Mouse (Mus musculus): ENCODE results near the gene Clint1. TPM values are rescaled to one million over a fixed set of nuclear protein-coding genes. Genes with fewer than 3 reads are reported as not detected.

The Clint1 gene
- total RNA-seq, 1 experiment from 2014 or later = 119 TPM

DNA sequence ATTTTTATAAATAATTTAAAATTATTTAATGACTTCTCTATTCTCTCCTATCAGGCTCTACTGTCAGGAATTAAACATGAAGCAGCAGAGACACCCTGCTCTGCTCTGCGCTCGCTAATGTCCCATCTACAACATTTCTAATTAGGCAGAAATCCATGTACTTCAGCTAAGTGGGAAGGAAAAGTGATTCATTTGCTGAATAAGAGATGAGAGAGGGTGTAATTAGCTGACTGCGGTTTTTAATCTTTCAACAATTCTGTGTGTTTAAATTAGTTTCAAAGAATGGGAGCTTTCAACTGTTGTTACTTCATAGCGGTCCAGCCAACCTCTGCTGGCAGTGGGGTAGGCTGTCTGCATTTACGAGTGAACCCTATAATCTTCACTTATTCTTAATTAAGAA lies 58.9 kb downstream of the Clint1 start:
- ATAC-seq (ENCODE audit: extremely low read depth, insufficient number of reproducible peaks, low FRiP score, poor library complexity, severe bottlenecking) = no peak

DNA sequence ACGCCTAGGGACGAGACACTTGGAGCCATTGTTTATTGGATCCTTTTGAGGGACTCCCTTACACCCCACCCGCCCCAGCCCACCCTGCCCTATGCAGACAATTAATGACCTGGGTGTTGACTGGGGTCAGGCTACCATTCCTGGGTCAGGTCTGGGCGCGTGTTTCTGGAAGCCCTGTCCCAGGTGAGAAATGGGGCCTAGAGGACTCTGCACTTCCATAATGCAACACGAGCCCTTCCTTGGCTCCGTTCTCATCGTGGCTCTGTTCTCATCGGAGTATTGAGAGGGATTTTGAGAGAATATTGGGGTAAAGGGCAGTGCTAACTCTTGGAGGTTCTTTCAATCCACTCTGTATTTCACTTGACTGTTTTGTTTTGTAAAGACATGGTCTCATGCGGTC lies 64.3 kb downstream of the Clint1 start:
- ATAC-seq (ENCODE audit: extremely low read depth, insufficient number of reproducible peaks, low FRiP score, poor library complexity, severe bottlenecking) = no peak

DNA sequence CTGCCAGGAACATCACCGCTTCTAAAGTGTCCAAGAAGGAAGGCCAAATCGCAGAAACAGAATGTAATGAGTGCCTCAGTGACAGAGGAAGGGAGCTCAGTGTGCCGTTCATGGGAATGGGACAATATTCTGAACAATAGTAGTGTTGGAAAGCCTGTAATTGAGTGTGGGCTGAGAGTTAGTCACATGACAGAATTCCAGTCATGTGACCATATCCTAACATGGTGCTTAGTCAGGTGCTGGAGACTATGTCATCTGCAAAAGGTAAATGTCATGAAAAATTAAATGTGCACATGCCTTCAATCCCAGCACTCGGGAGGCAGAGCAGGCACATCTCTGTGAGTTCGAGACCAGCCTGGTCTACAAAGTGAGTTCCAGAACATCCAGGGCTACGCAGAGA lies 66.2 kb downstream of the Clint1 start:
- ATAC-seq (ENCODE audit: extremely low read depth, insufficient number of reproducible peaks, low FRiP score, poor library complexity, severe bottlenecking) = no peak

DNA sequence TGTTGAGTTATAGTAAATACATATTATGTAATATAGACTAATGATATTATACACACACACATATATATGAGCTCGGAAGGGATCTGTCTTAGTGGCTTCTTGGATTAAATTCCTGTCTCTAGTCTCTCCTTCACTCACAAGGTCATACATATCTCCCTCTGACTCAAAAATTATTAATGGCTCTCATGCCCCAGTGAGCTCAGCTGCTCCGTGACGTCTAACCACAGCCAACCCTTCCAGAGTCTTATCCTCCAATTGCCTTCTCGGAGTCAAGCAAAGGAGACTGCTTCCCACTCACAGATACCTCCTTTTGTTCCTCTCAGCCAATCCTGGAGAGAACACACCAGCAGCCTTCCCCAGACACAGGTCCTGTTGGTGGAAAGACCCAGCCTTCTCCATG lies 67.0 kb downstream of the Clint1 start:
- ATAC-seq (ENCODE audit: extremely low read depth, insufficient number of reproducible peaks, low FRiP score, poor library complexity, severe bottlenecking) = no peak

DNA sequence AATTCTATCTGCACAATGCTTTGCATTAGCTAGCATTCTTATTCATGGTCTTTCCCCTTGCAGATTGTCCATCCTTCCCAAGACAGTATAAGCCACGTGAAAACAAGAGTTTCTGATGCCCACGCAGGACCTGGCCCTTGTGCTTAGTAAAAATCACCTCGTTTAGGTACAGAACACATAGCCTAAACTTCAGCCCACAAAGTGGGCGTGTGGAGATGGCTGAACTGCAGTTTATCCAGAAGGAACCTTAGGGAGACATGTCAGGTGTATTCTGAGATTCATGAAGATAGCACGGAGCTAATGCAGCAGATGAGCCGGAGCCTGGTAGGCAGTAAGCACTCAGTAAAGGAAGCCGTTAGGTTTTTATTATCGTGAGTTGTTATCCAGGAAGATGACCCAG lies 69.2 kb downstream of the Clint1 start:
- no peak for ATAC-seq (ENCODE audit: extremely low read depth, insufficient number of reproducible peaks, low FRiP score, poor library complexity, severe bottlenecking)

DNA sequence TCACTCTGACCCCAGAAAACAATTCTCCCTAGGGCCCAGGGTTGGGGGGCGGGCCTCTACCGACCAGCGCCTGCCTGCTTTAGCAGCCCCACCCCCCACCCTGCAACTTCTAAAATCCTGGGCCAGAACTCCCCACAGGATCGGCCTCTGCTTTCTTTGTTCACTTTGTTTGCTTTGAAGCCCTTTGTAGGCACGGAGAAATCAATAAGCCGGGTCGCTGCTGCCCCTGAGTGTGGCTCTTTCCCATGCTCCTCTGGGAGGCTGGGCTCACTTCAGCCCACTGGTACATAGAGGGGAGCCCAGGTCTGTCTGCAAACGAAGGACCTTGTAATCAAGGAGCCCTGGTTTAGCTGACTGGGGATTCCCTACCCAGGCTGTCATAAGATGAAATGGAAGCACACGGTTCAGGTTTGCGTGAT lies 69.6 kb downstream of the Clint1 start:
- no peak for ATAC-seq (ENCODE audit: extremely low read depth, insufficient number of reproducible peaks, low FRiP score, poor library complexity, severe bottlenecking)

DNA sequence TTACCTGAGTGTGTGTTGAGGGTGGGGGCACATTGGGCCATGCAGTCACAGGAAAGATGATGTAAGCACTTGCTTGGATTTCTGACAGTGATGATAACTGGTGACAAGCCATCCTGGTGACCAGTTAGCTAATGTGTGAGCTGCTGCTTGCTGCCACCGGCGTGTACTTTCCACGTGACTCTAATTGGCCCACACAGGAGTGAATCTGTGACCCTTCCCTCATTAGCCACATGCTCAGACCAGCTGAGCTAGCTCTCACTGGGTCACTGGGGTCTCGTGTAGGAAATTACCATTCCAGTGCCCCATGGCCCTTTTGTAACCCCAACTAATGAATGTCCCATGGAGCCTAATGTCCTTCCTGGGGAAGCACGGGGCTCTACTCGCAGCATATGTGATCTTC lies 73.6 kb downstream of the Clint1 start:
- no peak for ATAC-seq (ENCODE audit: extremely low read depth, insufficient number of reproducible peaks, low FRiP score, poor library complexity, severe bottlenecking)

DNA sequence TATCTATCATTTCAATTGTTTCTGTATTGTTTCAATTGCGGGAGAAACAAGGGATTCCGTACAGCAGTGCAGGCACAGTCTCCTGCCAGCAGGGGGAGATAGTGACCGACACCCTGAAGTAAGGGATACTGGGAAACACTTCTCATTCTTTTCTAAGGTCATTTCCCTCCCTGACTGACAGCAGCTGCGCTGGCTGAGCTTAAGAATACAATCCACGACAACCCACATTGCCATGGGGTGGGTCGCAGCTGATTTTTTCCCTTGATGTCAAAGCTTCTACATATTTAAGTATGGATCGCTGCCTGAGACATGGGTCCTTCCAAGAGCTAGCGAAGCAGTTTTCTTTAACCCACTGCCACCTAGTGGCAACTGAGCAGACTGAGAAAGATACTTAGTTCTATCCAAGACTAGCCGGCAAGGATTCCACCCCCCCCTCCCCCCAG lies 74.8 kb downstream of the Clint1 start:
- ATAC-seq (ENCODE audit: extremely low read depth, insufficient number of reproducible peaks, low FRiP score, poor library complexity, severe bottlenecking) = peak; percentile 75

DNA sequence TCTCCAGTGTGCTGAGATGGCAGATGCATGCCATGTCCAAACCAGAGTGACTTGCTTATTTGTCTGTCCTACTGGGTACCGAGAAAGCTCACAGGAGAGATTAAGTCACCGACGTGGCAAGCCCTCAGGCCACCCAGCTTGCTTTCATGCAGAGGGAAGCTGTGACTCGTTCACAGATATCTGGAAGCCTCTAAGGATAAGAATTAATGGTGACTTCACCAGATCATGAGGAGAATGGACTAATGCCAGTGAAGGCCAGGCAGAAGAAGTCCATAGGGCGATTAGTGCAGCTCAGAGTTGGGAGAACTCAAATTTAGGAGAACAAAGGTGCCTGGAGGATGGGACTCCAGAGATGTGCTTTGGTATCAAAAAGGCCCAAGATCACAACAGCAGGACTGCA lies 75.6 kb downstream of the Clint1 start:
- no peak for ATAC-seq (ENCODE audit: extremely low read depth, insufficient number of reproducible peaks, low FRiP score, poor library complexity, severe bottlenecking)

DNA sequence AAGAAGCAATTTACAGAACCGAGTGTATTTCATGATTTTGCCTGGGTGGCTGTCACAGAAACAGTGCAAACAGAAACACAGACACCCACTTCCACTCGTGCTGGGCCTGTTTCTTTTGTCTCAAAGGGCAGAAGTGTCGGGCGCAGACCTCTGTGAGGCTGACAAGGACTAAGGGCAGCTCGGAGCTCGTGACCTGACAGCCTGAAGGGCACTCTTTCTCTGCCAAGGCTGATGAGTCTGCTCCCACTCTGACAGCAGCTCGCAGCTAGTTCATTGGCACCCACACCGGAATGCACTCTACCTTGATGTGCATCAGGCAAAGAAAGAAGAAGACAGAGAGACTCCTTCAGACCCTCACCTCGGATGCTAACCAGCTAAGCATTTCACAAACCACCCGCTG lies 77.7 kb downstream of the Clint1 start:
- no peak for ATAC-seq (ENCODE audit: extremely low read depth, insufficient number of reproducible peaks, low FRiP score, poor library complexity, severe bottlenecking)

DNA sequence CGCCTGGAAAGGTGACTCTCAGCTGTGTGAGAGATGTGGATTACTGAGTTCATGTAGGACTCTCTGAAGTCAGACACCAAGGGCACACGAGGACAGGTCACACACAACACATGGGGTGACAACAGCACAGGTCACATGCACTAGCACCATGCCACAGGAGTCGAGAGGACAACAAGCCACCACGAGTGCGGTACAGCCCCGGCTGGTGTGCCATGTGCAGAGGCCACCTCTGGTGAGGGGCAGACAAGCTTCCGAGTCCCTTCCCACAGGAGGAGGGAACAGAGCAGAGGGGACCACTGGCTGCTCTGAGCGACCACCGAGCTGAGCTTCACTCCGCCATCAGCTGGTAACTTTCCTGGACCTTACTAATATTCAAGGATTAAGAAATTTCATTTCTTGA lies 80.9 kb downstream of the Clint1 start:
- no peak for ATAC-seq (ENCODE audit: extremely low read depth, insufficient number of reproducible peaks, low FRiP score, poor library complexity, severe bottlenecking)

DNA sequence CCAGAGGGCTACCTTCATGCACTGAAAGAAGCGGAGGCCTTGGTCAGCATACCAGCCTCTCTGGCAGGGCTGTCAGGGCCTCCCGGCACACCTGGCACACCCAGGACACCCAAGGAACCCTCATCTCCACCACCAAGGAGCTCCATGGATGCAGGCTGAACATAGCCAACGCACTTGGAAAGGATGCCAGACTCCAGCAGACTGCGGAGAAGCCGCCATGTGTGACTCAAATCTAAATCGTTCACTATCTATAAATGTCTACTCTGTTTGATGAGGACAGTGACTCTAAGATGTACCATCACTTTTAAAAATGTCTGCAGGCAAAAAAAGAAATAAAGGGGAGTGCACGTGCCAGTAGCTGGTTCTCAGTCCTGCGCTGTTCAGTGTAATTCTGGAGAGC lies 85.6 kb downstream of the Clint1 start:
- no peak for ATAC-seq (ENCODE audit: extremely low read depth, insufficient number of reproducible peaks, low FRiP score, poor library complexity, severe bottlenecking)

DNA sequence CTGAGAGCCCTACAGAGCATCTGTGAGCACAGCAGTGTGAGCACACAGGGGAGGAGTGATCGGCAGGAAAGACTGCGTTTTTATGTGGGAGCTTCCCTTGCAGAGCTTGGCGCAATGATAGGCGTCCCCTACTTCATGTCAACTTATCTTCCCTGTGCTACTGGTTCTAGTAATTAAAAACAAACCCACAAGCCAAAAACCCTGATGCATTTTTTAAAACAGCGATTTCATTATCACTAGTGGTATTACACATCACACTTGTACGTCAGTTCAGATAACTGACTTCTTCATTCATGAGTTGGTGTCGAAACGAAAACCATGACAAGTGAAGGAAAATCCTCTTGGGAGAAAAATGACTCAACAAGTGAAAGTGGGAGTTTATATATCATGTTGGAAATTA lies 87.1 kb downstream of the Clint1 start:
- ATAC-seq (ENCODE audit: extremely low read depth, insufficient number of reproducible peaks, low FRiP score, poor library complexity, severe bottlenecking) = no peak

DNA sequence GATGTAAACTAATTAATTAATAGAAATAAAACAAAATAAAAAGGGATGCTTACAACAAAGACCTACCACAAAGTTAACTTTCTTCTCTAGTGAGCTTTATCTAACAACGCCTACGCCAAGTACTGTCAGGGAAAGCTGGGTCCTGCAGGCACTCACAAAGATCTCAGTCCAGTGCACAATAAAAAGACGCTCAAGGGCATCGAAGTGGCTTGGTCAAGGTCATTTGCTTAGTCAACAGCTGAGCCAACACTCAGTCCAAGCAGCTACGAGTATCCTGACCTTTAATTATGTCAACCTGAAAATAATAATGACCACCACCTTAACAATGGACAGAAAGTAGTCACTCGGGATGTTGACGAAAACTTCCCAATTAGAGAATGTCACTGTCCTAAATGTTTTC lies 90.4 kb downstream of the Clint1 start:
- ATAC-seq (ENCODE audit: extremely low read depth, insufficient number of reproducible peaks, low FRiP score, poor library complexity, severe bottlenecking) = no peak

DNA sequence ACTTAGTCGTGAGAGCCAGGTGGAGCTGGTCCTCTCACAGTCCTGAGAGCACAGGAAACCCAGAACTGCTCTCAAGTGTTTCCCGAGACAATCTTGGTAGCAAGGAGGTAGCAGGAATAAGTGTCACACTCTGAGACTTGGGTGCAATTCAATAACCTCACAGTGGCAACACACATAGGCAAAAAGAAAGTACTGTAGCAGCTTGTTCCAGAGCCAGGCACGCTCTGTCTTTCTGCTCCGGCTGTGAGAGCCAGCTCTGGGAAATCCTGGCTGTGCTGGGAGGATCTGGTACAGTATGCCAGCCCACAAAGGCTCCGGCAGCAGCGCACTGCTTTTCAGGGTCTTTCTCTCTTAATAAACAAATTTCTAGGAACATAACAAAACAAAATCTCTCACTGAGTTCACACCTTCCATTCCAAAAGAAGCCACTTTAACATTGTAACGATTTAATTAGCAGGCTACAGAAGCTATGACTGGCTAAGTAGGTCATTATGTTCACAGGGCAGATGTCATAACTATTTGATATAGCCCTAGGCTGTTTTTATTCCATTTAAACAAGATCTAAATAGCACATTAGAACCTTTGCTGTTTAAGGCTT lies 91.4 kb downstream of the Clint1 start:
- no peak for ATAC-seq (ENCODE audit: extremely low read depth, insufficient number of reproducible peaks, low FRiP score, poor library complexity, severe bottlenecking)

DNA sequence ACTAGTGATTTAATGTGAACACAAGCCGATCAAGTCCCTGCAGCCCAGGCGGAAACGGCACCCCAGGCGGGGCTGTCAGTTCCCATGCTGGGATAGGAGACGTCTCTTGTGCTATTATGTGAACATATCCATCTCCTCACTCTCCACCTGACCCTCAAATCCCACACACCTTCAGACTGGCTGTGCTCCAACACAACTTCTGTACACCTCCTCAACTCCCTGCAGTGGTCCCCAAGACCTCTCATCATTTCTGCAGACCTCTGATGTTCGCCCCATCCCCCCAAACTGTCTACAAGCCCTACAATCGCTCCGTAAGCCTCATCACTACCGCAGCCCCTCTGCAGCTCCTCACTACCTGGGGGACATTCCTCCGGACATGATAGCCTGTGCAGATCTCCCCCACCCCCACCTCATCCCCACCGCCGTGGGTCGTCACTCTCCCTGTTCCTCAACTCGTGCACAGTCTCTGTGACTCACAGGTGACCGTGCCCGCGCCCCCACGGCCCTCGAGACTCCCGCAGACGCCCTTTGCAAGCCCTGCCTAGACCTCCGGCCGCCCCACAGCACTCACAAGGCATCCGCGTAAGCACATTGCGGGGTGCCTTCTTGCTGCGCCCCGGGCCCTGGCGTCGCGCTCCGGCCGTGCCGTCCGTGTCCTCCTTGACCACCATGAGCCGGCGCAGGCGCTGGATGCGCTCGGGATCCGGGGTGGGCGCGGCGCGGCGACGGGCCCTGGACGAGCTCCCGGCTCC lies 92.2 kb downstream of the Clint1 start:
- ATAC-seq (ENCODE audit: extremely low read depth, insufficient number of reproducible peaks, low FRiP score, poor library complexity, severe bottlenecking) = no peak

DNA sequence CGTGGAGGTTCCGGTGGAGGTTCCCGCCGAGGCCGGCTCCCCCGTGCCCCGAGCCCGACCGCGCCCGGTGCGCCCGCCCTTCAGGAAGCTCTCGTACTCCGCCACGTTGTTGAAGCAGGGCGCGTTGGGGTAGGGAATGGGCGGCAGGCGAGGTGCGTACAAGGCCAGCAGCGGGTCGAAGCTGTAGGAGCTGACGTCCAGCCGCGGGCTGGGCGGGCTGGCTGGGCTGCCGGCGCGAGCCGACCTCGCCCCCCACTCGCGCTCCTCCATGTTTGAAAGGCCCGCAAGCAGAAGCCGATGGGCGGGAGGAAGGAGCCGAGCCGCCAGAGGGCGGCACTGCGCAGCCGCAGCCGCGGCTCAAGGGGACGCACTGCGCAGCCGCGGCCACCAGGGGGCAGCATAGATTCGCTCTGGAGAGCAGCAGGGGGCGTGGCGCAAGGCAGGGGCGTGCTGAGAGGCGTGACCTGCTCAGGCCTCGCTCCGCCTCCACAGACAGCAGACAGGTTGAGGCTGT lies 92.8 kb downstream of the Clint1 start, which contains the start of gene Lsm11:
Gene Lsm11 (minus strand): TSS at position 293 of the 514 bp plus-strand sequence.
- peak; percentile 95 for ATAC-seq (ENCODE audit: extremely low read depth, insufficient number of reproducible peaks, low FRiP score, poor library complexity, severe bottlenecking)

DNA sequence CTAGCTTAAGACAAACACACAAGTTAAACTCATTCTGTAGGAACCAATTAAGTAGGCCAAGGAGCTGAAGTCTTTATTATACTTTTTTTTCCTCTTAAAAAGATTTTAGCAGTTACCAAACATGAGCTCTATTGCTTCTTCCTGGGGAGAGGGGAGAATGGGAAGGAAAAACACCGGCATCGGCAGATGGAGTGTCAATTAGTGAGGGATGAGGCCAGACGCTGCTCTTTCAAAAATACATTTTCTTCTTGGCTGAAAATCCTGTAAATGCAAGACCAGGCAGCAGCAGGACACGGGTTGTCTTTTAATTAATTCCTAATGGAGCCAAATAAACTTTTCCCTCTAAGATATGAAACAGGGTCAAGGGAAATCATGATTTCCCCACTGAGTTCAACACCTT lies 94.9 kb downstream of the Clint1 start:
- no peak for ATAC-seq (ENCODE audit: extremely low read depth, insufficient number of reproducible peaks, low FRiP score, poor library complexity, severe bottlenecking)

DNA sequence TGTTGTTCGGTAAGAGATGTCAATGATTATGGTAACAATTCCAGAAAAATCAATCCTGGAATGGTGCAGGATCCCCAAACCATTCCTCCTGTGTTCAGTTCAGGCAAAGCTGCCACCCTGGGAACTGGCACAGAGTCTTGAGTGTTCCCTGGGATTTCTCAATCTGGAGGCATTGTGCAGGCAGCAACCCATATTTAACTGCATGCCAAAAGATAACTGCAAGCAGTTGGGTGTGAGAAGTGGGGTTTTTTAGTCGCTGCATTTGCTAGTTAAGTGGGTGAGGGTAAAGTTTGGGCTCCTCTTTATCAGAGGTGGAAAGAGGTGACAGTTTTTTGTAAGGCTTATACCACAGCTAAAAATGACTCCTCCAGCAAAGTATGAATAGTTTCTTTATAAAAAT lies 95.6 kb downstream of the Clint1 start:
- ATAC-seq (ENCODE audit: extremely low read depth, insufficient number of reproducible peaks, low FRiP score, poor library complexity, severe bottlenecking) = no peak

DNA sequence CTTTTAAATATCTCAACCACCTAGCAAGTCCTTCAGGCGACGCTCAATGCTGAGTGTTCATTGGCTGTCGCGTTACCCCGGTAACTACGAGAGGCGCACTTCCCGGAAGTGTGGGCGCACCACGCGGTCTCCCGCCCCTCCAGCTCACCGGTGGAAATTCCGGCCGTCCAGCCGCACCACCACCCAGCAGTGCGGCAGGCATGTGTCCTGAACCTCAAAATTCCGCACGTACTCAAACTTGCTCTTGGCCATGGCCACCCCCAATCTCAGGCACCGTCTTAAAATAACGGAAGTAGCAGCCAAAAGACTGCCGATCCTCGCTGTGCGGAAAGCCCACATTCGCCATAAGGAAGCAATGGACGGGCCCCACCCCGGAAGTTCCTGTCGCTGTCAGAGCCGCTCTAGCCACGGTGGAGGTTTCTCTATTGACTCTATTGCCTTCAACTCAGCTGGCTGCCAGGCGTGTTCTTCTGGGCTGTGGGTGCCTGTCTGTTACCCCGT lies 103.3 kb downstream of the Clint1 start, which contains the start of gene Thg1l:
Gene Thg1l (minus strand): TSS at position 368 of the 501 bp plus-strand sequence.
- ATAC-seq (ENCODE audit: extremely low read depth, insufficient number of reproducible peaks, low FRiP score, poor library complexity, severe bottlenecking) = peak; percentile 94
